Mouse (Mus musculus): Measurements from ENCODE around the gene Olfr48. TPM values are rescaled to one million over a fixed set of nuclear protein-coding genes. Genes with fewer than 3 reads are reported as not detected.

Gene Olfr48
- polyA plus RNA-seq (2015; fragmentation: Nextera tagmentation; extraction: Ambion mirVana): not detected in 2 replicates

DNA sequence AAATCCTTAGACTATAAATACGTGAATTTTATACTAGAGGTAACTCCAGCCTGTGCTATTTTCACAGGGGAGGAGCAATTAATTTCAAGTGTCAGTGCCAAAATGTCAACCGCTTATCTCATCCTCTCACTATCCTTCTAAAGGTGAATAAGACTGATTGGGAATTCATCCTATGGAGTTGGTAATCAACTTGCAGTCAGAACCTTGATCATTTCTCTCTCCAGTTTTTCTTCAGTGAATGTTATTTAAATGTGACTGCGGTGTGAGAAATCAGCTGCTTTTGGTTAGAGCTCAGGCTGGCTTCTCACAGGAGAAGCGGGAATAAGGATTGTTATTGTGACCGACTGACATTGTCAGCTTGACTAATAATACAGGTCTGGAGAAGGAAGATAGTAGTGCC, at the start of gene Olfr48:
Olfr48 (minus strand) TSS at position 101 of the 400 bp plus-strand sequence.
- Histone ChIP-seq H3K9ac (replicated peaks) (no peak within 1 kb of the TSS), H3K4me1 (ENCODE audit: insufficient read depth) (no peaks in the 10 kb centered on the region), H3K9me3 (ENCODE audit: low read length) (no peaks in the 10 kb centered on the region), H3K36me3 (replicated peaks; ENCODE audit: insufficient read depth, low read length) (no peaks in the 10 kb centered on the region), H3K27ac (ENCODE audit: low read depth) (no peak within 1 kb of the TSS), H3K27me3 (ENCODE audit: insufficient read depth, low read length) (no peaks in the 10 kb centered on the region), H3K4me2 (ENCODE audit: low read depth, low read length) (no peak within 1 kb of the TSS), H3K4me3 (ENCODE audit: low read depth, low read length) (no peak within 1 kb of the TSS)
- TF ChIP-seq EP300 (IDR thresholded peaks at IDR 0.05; ENCODE audit: low read depth): no peak
- TF ChIP-seq CTCF (IDR thresholded peaks at IDR 0.05; ENCODE audit: low read depth): no peak
- WGBS (ENCODE audit: insufficient replicate concordance): 74% methylated on average over 5 of the region's 5 CpGs
- DNase-seq (no peak), ATAC-seq (no peak)

- H3K4me3 ChIP-seq (ENCODE audit: low read depth, low read length): no peak within 1 kb of the TSS
- H3K4me1 ChIP-seq (ENCODE audit: insufficient read depth): no peaks in the 10 kb centered on the region
- H3K9ac ChIP-seq (replicated peaks): no peak within 1 kb of the TSS
- no peaks in the 10 kb centered on the region for H3K27me3 ChIP-seq (ENCODE audit: insufficient read depth, low read length)
- 78% methylated on average over 1 of the region's 1 CpGs for WGBS (ENCODE audit: insufficient replicate concordance)
- no peaks in the 10 kb centered on the region for H3K9me3 ChIP-seq (ENCODE audit: low read length)
- no peak for ATAC-seq
- H3K4me2 ChIP-seq (ENCODE audit: low read depth, low read length): no peak within 1 kb of the TSS
- no peak within 1 kb of the TSS for H3K27ac ChIP-seq (ENCODE audit: low read depth)
- TF ChIP-seq CTCF (IDR thresholded peaks at IDR 0.05; ENCODE audit: low read depth) (no peak), EP300 (IDR thresholded peaks at IDR 0.05; ENCODE audit: low read depth) (no peak)
- H3K36me3 ChIP-seq (replicated peaks; ENCODE audit: insufficient read depth, low read length): no peaks in the 10 kb centered on the region
- no peak for DNase-seq
These were observed 30.1 kb upstream of the Olfr48 start, which contains the start of gene Olfr1257 for GRCm38 (mm10) chr2:89878137-89878536. Gene Olfr1257 (plus strand): TSS chr2:89878437.

GRCm38 (mm10) chr2:89849230-89849629, 1.2 kb upstream of the Olfr48 start:
- Histone ChIP-seq H3K4me2 (ENCODE audit: low read depth, low read length) (no peak overlapping the region), H3K27ac (ENCODE audit: low read depth) (no peak overlapping the region), H3K4me1 (ENCODE audit: insufficient read depth) (no peaks in the 10 kb centered on the region), H3K9me3 (ENCODE audit: low read length) (no peaks in the 10 kb centered on the region), H3K27me3 (ENCODE audit: insufficient read depth, low read length) (no peaks in the 10 kb centered on the region), H3K9ac (replicated peaks) (no peak overlapping the region), H3K4me3 (ENCODE audit: low read depth, low read length) (no peak overlapping the region), H3K36me3 (replicated peaks; ENCODE audit: insufficient read depth, low read length) (no peaks in the 10 kb centered on the region)
- TF ChIP-seq EP300 (IDR thresholded peaks at IDR 0.05; ENCODE audit: low read depth): no peak
- no peak for TF ChIP-seq CTCF (IDR thresholded peaks at IDR 0.05; ENCODE audit: low read depth)
- WGBS (ENCODE audit: insufficient replicate concordance): 81% methylated on average over 1 of the region's 1 CpGs
- no peak for ATAC-seq
- DNase-seq: no peak

GRCm38 (mm10) chr2:89841455-89841854, 6.5 kb downstream of the Olfr48 start, which contains the start of gene Olfr1256:
Gene Olfr1256 (minus strand): TSS chr2:89841555.
- WGBS (ENCODE audit: insufficient replicate concordance): 35% methylated on average over 2 of the region's 2 CpGs
- DNase-seq: no peak
- H3K4me1 ChIP-seq (ENCODE audit: insufficient read depth): no peaks in the 10 kb centered on the region
- H3K4me2 ChIP-seq (ENCODE audit: low read depth, low read length): no peak within 1 kb of the TSS
- H3K27me3 ChIP-seq (ENCODE audit: insufficient read depth, low read length): no peaks in the 10 kb centered on the region
- no peak within 1 kb of the TSS for H3K9ac ChIP-seq (replicated peaks)
- ATAC-seq: no peak
- H3K4me3 ChIP-seq (ENCODE audit: low read depth, low read length): no peak within 1 kb of the TSS
- no peaks in the 10 kb centered on the region for H3K9me3 ChIP-seq (ENCODE audit: low read length)
- no peak within 1 kb of the TSS for H3K27ac ChIP-seq (ENCODE audit: low read depth)
- H3K36me3 ChIP-seq (replicated peaks; ENCODE audit: insufficient read depth, low read length): no peaks in the 10 kb centered on the region
- TF ChIP-seq EP300 (IDR thresholded peaks at IDR 0.05; ENCODE audit: low read depth) (no peak), CTCF (IDR thresholded peaks at IDR 0.05; ENCODE audit: low read depth) (no peak)

DNA sequence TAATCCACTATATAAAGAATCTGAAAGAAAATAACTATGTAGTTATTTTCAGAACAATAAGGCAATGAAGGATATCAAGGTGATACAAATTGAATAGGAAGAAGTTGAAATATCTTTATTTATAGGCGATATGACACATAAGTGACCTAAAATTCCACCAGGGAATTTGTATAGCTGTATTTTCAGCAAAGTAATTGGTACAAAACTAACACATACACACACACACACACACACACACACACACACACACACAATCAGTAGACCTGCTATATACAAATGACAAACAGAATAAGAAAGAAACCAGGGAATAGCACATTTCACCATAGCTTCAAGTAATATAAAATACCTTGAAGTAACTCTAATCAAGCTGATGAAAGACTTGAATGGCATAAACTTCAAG, 27.8 kb downstream of the Olfr48 start:
- no peak overlapping the region for H3K9ac ChIP-seq (replicated peaks)
- H3K4me2 ChIP-seq (ENCODE audit: low read depth, low read length): no peak overlapping the region
- TF ChIP-seq EP300 (IDR thresholded peaks at IDR 0.05; ENCODE audit: low read depth) (no peak), CTCF (IDR thresholded peaks at IDR 0.05; ENCODE audit: low read depth) (no peak)
- no peak overlapping the region for H3K27ac ChIP-seq (ENCODE audit: low read depth)
- H3K4me1 ChIP-seq (ENCODE audit: insufficient read depth): no peaks in the 10 kb centered on the region
- 66% methylated on average over 1 of the region's 1 CpGs for WGBS (ENCODE audit: insufficient replicate concordance)
- no peaks in the 10 kb centered on the region for H3K27me3 ChIP-seq (ENCODE audit: insufficient read depth, low read length)
- H3K9me3 ChIP-seq (ENCODE audit: low read length): no peaks in the 10 kb centered on the region
- DNase-seq (no peak), ATAC-seq (no peak)
- no peaks in the 10 kb centered on the region for H3K36me3 ChIP-seq (replicated peaks; ENCODE audit: insufficient read depth, low read length)
- no peak overlapping the region for H3K4me3 ChIP-seq (ENCODE audit: low read depth, low read length)

DNA sequence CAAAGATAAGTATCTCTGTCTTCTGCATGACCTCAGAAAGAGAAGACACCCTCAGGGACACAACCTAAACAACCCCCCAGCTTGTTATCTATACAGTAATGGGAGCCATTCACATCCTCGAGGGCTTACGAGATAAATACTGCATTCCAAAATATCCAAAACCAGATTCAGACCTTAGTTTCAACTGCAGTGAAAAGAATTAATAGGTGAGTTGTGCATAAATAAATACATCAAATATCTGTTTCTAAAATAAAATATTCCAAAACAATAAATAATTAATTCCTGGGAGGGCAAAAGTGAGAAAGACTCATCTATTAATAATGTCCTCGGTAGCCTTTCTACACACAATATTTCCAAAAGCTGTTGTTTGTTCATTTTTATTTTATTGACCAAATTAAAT, 36.3 kb downstream of the Olfr48 start, which contains the start of gene Olfr1255:
Olfr1255 (plus strand) TSS at position 301 of the 400 bp plus-strand sequence.
- Histone ChIP-seq H3K27me3 (ENCODE audit: insufficient read depth, low read length) (no peaks in the 10 kb centered on the region), H3K9ac (replicated peaks) (no peak within 1 kb of the TSS), H3K4me1 (ENCODE audit: insufficient read depth) (no peaks in the 10 kb centered on the region), H3K27ac (ENCODE audit: low read depth) (no peak within 1 kb of the TSS), H3K9me3 (ENCODE audit: low read length) (no peaks in the 10 kb centered on the region), H3K4me3 (ENCODE audit: low read depth, low read length) (no peak within 1 kb of the TSS), H3K36me3 (replicated peaks; ENCODE audit: insufficient read depth, low read length) (no peaks in the 10 kb centered on the region), H3K4me2 (ENCODE audit: low read depth, low read length) (no peak within 1 kb of the TSS)
- DNase-seq (no peak), ATAC-seq (no peak)
- WGBS (ENCODE audit: insufficient replicate concordance): 73% methylated on average over 3 of the region's 3 CpGs
- TF ChIP-seq CTCF (IDR thresholded peaks at IDR 0.05; ENCODE audit: low read depth) (no peak), EP300 (IDR thresholded peaks at IDR 0.05; ENCODE audit: low read depth) (no peak)

DNA sequence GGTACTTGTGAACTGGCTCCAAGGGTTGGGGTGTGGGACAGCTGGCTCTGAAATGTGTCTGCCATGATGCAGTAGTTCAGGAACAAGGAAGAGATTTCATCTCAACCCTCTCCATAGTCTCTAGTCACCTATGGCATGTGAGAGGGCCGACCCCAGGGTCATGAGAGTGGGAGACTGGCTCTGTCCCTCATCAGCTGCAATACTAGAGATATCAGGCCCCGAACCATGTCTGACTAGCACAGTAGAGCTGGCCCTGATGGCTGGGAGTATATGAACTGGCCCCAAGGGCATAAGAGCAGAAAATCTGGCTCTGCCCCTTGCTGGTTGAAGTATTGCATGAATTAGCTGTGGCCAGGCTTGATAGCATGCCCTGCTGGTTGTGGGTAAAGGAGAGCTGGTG, 37.3 kb downstream of the Olfr48 start:
- WGBS (ENCODE audit: insufficient replicate concordance): 49% methylated on average over 2 of the region's 2 CpGs
- no peaks in the 10 kb centered on the region for H3K36me3 ChIP-seq (replicated peaks; ENCODE audit: insufficient read depth, low read length)
- no peak for ATAC-seq
- no peak for DNase-seq
- H3K4me1 ChIP-seq (ENCODE audit: insufficient read depth): no peaks in the 10 kb centered on the region
- H3K4me3 ChIP-seq (ENCODE audit: low read depth, low read length): no peak overlapping the region
- no peak for TF ChIP-seq CTCF (IDR thresholded peaks at IDR 0.05; ENCODE audit: low read depth)
- TF ChIP-seq EP300 (IDR thresholded peaks at IDR 0.05; ENCODE audit: low read depth): no peak
- H3K27ac ChIP-seq (ENCODE audit: low read depth): no peak overlapping the region
- H3K9me3 ChIP-seq (ENCODE audit: low read length): no peaks in the 10 kb centered on the region
- no peak overlapping the region for H3K4me2 ChIP-seq (ENCODE audit: low read depth, low read length)
- H3K27me3 ChIP-seq (ENCODE audit: insufficient read depth, low read length): no peaks in the 10 kb centered on the region
- no peak overlapping the region for H3K9ac ChIP-seq (replicated peaks)
